Mouse (Mus musculus) layer of hippocampus, postnatal 36 days (tissue): ENCODE data around the gene Olfr734. TPM values are rescaled to one million over a fixed set of nuclear protein-coding genes. Genes with fewer than 3 reads are reported as not detected.

Experiments
- DNase-seq, 2 experiments: peaks; one replicate each; pipeline ENCODE4 v3.0.0; 2022
- total RNA-seq, 2 experiments: library from RNA; stranded (reverse); gene quantifications; 2 replicates each; pipeline ENCODE4 v1.2.3; 2021

The Olfr734 gene
- not detected for total RNA-seq

- no peak for DNase-seq
Measured at GRCm38 (mm10) chr14:50326661-50327060, at the start of gene Olfr734. Olfr734 (minus strand) TSS chr14:50326761.

GRCm38 (mm10) chr14:50363561-50363960, 37.0 kb upstream of the Olfr734 start:
- DNase-seq, result no peak

- no peak for DNase-seq
Measured at GRCm38 (mm10) chr14:50360480-50360879, 33.9 kb upstream of the Olfr734 start.

- no peak for DNase-seq
Measured at GRCm38 (mm10) chr14:50357593-50357992, 31.0 kb upstream of the Olfr734 start, which contains the start of gene Tlr11. Tlr11 (plus strand) TSS chr14:50357914.

- no peak for DNase-seq
Measured at GRCm38 (mm10) chr14:50356725-50357124, 30.2 kb upstream of the Olfr734 start.

- no peak for DNase-seq
Measured at GRCm38 (mm10) chr14:50352438-50352837, 25.9 kb upstream of the Olfr734 start.

GRCm38 (mm10) chr14:50348796-50349195, 22.2 kb upstream of the Olfr734 start, which contains the start of gene Olfr735:
Olfr735 (minus strand) TSS chr14:50348872.
- DNase-seq, result no peak

- DNase-seq, result no peak
Measured at GRCm38 (mm10) chr14:50301422-50301821, 25.1 kb downstream of the Olfr734 start, which contains the start of gene Olfr733. Olfr733 (minus strand) TSS chr14:50301522.

GRCm38 (mm10) chr14:50284106-50284505, 42.5 kb downstream of the Olfr734 start, which contains the start of gene Olfr732:
Olfr732 (minus strand) TSS chr14:50284206.
- no peak for DNase-seq

Other genes starting within 250 kb of the Olfr734 start
- gene Olfr726, start 235.8 kb downstream of the Olfr734 start, total RNA-seq, result not detected
- not detected for gene Olfr727, start 203.6 kb downstream of the Olfr734 start, total RNA-seq
- gene Olfr728, start 184.1 kb downstream of the Olfr734 start, total RNA-seq, result not detected
- not detected for gene Olfr729, start 173.9 kb downstream of the Olfr734 start, total RNA-seq
- gene Olfr730, start 138.6 kb downstream of the Olfr734 start, total RNA-seq, result not detected
- gene Olfr731, start 84.9 kb downstream of the Olfr734 start, total RNA-seq, result not detected
- not detected for gene Olfr732, start 42.6 kb downstream of the Olfr734 start, total RNA-seq
- gene Olfr733, start 25.2 kb downstream of the Olfr734 start, total RNA-seq, result not detected
- gene Olfr735, start 22.1 kb upstream of the Olfr734 start, total RNA-seq, result not detected
- gene Tlr11, start 31.2 kb upstream of the Olfr734 start, total RNA-seq, result not detected
- gene Olfr736, start 54.4 kb upstream of the Olfr734 start, total RNA-seq, result not detected
- gene Olfr738, start 80.8 kb upstream of the Olfr734 start, total RNA-seq, result not detected
- not detected for gene Olfr739, start 91.9 kb upstream of the Olfr734 start, total RNA-seq
- not detected for gene Olfr740, start 118.8 kb upstream of the Olfr734 start, total RNA-seq
- not detected for gene Olfr741, start 146.0 kb upstream of the Olfr734 start, total RNA-seq
- not detected for gene Olfr742, start 176.8 kb upstream of the Olfr734 start, total RNA-seq
- not detected for gene Olfr743, start 195.1 kb upstream of the Olfr734 start, total RNA-seq